Mouse (Mus musculus) frontal cortex, postnatal 36 days (tissue): ENCODE measurements at regions not wholly inside any gene's neighbourhood (a gene's known extent, or its start where the extent isn't known, plus 50 kb on each side); places are given as distances from the start of the nearest gene placed in this dataset.

Experiments used
- DNase-seq, 2 experiments: peaks; one replicate each; pipeline ENCODE4 v3.0.0; 2022; ENCODE audit warnings: low spot score in 2 of 2

DNA sequence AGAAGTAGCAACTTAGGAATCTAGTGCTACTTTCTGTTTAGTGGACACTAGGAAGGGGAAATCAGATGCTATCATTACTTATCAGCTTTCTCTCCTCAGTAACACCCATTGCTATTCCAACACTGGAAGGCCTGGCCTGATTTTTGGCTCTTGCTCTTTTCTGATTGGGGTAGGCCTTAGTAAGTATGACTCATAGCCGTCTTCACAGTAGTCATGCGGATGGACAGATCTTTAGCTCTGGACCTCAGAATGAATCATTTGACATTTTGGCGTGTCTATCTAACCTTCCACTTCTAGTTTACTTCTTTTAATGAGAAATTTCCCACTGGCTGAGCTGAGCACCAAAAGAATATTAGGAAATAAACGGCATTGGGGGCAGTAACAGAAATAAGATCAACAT is 71.4 kb upstream of the Esx1 start:
- DNase-seq = no peak

DNA sequence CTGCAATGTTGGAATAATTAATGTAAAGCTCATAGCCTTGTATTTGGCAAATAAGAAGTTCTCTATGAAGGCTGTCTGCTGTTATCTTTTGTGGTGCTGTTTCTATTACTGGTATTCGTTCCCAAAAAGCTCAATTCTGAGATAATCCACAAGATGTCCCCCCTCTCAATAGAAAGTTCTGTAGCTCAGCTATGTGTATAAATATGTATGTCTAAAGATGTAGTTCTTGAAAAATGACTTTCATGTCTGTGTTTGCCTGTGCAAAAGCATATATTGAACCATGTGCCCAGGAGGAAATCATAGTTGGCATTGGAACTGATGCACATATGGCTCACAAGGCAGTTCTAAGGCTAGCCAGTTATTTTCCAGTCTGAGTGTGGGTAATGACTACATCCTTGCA is 68.2 kb upstream of the Esx1 start:
- DNase-seq = peak in 1 of 2 experiments; percentile 2

DNA sequence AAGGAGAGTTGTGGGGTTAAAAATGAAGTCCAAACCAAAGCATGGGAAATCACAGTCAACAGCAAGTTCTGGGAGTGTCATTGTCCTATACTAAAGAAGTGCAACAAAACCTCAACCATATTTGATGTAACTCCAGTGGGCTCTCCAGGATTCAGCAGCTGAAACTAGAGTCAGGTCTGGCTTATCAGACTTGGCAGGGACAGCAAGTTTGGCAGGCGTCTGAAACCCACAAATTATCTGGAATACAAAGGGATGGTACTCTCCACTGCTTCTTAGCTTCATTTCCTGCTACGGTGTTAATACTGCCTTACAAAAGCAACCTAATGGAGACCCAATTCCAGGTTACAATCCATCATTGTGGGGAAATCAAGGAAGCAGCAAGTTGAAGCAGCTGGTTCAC is 53.9 kb upstream of the Esx1 start:
- no peak for DNase-seq

DNA sequence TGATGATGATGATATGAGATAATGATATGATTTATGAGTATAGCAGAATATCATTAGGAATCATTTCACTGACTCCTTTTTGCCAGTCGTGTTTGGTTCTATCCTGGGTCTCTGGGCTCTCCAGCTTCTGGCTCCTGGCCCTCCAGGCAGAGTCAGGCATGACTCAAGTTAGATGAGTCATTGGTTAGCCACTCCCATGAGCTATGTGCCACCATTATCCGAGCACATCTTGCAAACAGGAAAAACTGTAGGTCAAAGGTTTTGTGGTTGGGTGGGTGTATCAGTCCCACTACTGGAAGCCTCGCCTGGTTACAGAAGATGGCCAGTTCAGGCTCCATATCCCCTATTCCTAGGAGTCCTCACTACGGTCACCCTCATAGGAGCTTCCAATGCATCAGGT is 51.6 kb upstream of the Esx1 start:
- no peak for DNase-seq
